Mouse (Mus musculus) ES-Bruce4 (cell line): ENCODE measurements at regions not wholly inside any gene's neighbourhood (a gene's known extent, or its start where the extent isn't known, plus 50 kb on each side); places are given as distances from the start of the nearest gene placed in this dataset.

ENCODE experiments used
- H3K27ac ChIP-seq: 2 replicates; pipeline ENCODE4 v1.5.1; 2012; ENCODE audit warnings: low read length, inconsistent platforms; ENCODE audit not compliant: insufficient read depth
- H3K27me3 ChIP-seq: 2 replicates; pipeline ENCODE4 v1.6.1; 2012; ENCODE audit warnings: mild to moderate bottlenecking, low read length, inconsistent platforms; ENCODE audit not compliant: control insufficient read depth, poor library complexity, insufficient read depth, severe bottlenecking
- H3K36me3 ChIP-seq: 2 replicates; pipeline ENCODE4 v1.6.1; 2012; ENCODE audit warnings: inconsistent platforms, mild to moderate bottlenecking, low read length, moderate library complexity; ENCODE audit not compliant: control insufficient read depth, poor library complexity, insufficient read depth, severe bottlenecking
- H3K4me1 ChIP-seq: one replicate; pipeline ENCODE4 v1.8.1; 2011; ENCODE audit warnings: low read length; ENCODE audit not compliant: control insufficient read depth, insufficient read depth
- H3K4me3 ChIP-seq: 2 replicates; pipeline ENCODE4 v1.5.1; 2011; ENCODE audit warnings: low read depth, mild to moderate bottlenecking, low read length
- H3K9ac ChIP-seq: 2 replicates; pipeline ENCODE4 v1.6.1; 2012; ENCODE audit warnings: low read depth, mild to moderate bottlenecking, inconsistent platforms; ENCODE audit not compliant: poor library complexity, severe bottlenecking
- H3K9me3 ChIP-seq: replicated peaks from 2 replicates; pipeline ENCODE4 v1.6.1; 2012; ENCODE audit warnings: mild to moderate bottlenecking, low read length, inconsistent platforms; ENCODE audit not compliant: control insufficient read depth, poor library complexity, insufficient read depth, severe bottlenecking
- CTCF ChIP-seq: IDR thresholded peaks from one replicate; pipeline ENCODE4 v1.8.1; 2011; ENCODE audit warnings: low read depth, low read length
- EP300 ChIP-seq: IDR thresholded peaks from 2 replicates; pipeline ENCODE4 v1.6.1; 2011; ENCODE audit warnings: low read depth, low read length; ENCODE audit not compliant: insufficient read depth
- POLR2A ChIP-seq: IDR thresholded peaks from one replicate; pipeline ENCODE4 v1.8.1; 2011; ENCODE audit warnings: low read length; ENCODE audit not compliant: insufficient read depth

DNA sequence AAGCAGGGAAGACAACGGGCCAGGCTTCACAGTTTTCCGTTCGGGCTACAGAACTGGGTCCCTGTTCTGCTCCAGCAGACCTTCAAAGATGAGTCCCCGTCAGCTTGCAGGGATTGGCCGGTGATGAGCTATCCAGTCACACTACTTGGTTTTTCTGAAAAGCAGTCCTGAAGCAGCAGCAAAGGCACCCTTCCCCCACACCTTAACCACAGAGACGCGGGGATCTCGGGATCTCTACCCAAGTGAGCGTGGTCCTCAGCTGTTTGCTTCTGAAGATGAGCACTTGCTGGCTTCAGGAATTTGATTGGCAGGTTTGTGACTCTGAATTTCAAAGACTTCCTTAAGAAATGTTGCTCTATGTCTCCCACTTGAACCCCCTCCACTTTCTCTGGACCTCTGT lies 186.6 kb upstream of the Arglu1 start:
- Histone ChIP-seq H3K9ac (no peak overlapping the region), H3K4me3 (no peak overlapping the region), H3K27me3 (no peaks in the 10 kb centered on the region), H3K36me3 (no peaks in the 10 kb centered on the region), H3K9me3 (no peaks in the 10 kb centered on the region), H3K27ac (no peak overlapping the region), H3K4me1 (peaks cover 7% of the 10 kb centered on the region)
- TF ChIP-seq POLR2A (no peak), EP300 (no peak), CTCF (no peak)

DNA sequence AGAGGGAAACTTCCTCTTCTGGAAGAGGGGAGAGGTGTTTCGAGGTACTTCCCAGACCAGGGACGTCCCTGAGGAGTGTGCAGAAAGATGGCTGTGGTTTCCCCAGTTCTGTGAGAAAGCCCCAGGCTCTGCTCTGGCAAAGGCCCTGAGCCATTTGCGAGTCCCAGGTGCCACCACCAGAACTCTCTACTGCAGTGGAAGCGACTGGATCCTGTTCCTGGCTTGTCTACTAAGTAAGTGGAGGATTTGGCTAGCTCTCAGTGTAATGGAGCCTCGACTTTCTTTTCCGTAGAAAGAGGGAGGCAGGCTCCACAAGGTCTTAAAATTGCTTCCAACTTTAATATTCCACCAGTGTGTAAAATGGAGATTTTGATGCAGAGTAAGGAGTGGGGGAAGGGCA lies 186.1 kb upstream of the Arglu1 start:
- Histone ChIP-seq H3K27ac (no peak overlapping the region), H3K27me3 (no peaks in the 10 kb centered on the region)
- TF ChIP-seq EP300: no peak
- TF ChIP-seq POLR2A: no peak
- TF ChIP-seq CTCF: no peak

DNA sequence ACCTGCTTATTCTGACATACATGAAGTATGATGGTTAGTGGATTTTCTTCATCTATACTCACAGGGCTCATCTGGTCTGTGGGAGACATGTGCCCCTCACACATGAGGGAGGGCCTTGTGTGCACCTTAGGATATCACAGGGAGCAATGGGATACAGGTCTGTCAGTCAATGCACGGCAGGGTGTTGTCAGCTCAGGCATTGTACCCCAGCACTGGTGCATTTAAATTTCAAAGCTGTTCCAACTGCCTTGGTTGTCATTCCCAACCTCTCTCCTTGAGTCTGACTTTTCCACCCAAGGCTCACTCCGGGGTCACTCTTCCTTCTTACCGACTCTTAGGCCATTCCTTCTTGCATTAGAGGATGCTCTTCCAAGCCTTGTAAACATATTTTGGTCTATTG lies 181.6 kb upstream of the Arglu1 start:
- TF ChIP-seq CTCF (no peak), EP300 (peak; percentile 93)
- Histone ChIP-seq H3K4me1 (peaks cover 7% of the 10 kb centered on the region), H3K9ac (no peak overlapping the region), H3K36me3 (no peaks in the 10 kb centered on the region), H3K27ac (no peak overlapping the region), H3K27me3 (no peaks in the 10 kb centered on the region), H3K9me3 (no peaks in the 10 kb centered on the region), H3K4me3 (no peak overlapping the region)

More for the DNA sequence above, 186.1 kb upstream of the Arglu1 start:
- Histone ChIP-seq H3K9ac (no peak overlapping the region), H3K4me1 (peaks cover 7% of the 10 kb centered on the region), H3K36me3 (no peaks in the 10 kb centered on the region), H3K4me3 (no peak overlapping the region), H3K9me3 (no peaks in the 10 kb centered on the region)

DNA sequence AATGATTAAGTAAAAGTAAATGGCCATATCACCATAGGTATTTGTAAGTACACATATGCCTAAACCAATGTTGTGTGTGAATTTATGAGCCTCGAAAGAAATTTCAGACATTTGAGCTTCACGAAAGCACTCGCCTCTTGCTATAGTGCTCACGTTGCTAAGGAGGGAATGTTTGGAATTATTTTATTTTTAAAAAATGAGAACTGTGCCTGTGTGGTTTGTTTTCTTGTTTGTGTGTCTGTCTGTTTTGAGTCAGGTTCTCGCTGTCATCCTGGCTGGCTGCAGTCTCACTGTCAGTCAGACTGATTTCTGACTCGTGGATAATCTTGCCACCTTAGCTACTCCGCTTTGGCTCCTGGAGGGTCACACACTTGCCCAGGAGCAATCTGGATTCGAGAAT lies 180.7 kb upstream of the Arglu1 start:
- no peaks in the 10 kb centered on the region for H3K27me3 ChIP-seq
- peaks cover 7% of the 10 kb centered on the region for H3K4me1 ChIP-seq
- no peaks in the 10 kb centered on the region for H3K36me3 ChIP-seq
- TF ChIP-seq EP300 (no peak), CTCF (no peak)
- no peak overlapping the region for H3K27ac ChIP-seq
- H3K9me3 ChIP-seq: no peaks in the 10 kb centered on the region
- no peak overlapping the region for H3K9ac ChIP-seq
- no peak overlapping the region for H3K4me3 ChIP-seq

DNA sequence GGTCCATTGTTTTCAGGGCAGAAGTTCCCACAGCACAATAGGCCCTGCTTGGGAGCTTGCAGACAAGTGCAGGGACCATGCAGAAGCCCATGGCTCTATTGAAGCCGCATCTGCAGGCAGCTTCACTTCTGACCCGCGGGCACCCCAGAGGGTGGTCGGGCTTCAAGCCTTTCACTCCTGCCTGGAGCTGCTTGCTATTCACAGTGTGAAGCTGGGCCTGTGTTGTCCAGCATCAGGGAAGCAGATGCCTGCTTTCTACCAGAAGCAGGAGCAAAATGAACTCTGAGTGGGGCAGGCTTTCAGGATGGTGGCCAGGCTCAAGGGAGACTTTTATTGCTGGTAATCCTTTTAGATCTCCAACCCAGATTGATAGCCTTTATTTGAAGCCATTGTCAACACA lies 180.2 kb upstream of the Arglu1 start:
- Histone ChIP-seq H3K27me3 (no peaks in the 10 kb centered on the region), H3K27ac (no peak overlapping the region), H3K4me3 (no peak overlapping the region), H3K36me3 (no peaks in the 10 kb centered on the region), H3K9ac (no peak overlapping the region), H3K4me1 (peaks cover 7% of the 10 kb centered on the region), H3K9me3 (no peaks in the 10 kb centered on the region)
- no peak for TF ChIP-seq POLR2A
- TF ChIP-seq EP300: no peak
- TF ChIP-seq CTCF: no peak

DNA sequence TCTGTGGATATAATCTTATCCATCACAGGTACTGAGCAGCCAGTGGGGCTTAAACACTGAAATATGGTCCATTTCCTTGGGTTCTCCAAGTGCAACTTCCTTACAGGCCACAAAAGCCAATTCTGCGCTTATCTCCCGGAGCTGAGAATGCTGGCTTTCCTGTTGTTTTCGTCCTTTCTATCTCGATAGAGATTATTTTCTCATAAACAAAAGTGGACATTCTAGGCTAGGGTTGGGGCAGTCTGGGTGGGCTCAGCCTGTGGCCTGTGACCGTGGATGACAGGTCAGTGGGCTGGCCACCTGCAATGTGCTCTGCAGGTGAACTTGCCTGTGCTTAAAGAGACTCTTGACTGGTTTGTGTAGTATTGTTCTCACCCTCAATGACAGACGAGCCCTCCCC lies 179.0 kb upstream of the Arglu1 start:
- peaks cover 7% of the 10 kb centered on the region for H3K4me1 ChIP-seq
- no peak for TF ChIP-seq CTCF
- no peak for TF ChIP-seq POLR2A
- TF ChIP-seq EP300: no peak
- no peaks in the 10 kb centered on the region for H3K27me3 ChIP-seq
- H3K9me3 ChIP-seq: no peaks in the 10 kb centered on the region
- no peaks in the 10 kb centered on the region for H3K36me3 ChIP-seq
- no peak overlapping the region for H3K9ac ChIP-seq
- no peak overlapping the region for H3K27ac ChIP-seq
- no peak overlapping the region for H3K4me3 ChIP-seq

DNA sequence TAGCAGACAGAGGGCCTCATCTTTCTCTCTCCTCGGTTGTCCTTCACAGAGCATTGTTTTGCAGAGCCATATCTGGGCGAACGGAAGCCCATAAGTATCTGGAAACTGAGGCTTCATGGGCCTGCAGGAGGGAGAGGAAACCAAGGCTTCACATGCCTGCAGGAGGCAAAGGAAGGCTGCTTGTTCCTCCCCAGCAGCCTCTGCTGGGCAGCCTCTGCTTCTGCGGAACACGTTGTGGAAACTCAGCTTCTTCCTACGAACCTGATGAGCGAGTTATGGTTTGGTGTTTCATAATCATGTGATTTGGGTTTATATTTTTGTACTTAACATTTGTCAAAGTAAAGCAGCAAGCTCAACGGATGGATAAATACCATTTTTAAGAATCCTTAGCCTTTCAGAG lies 177.6 kb upstream of the Arglu1 start:
- H3K36me3 ChIP-seq: no peaks in the 10 kb centered on the region
- no peaks in the 10 kb centered on the region for H3K9me3 ChIP-seq
- TF ChIP-seq CTCF: no peak
- TF ChIP-seq EP300: no peak
- no peak for TF ChIP-seq POLR2A
- H3K4me1 ChIP-seq: peaks cover 6% of the 10 kb centered on the region
- no peak overlapping the region for H3K27ac ChIP-seq
- no peak overlapping the region for H3K9ac ChIP-seq
- no peaks in the 10 kb centered on the region for H3K27me3 ChIP-seq
- H3K4me3 ChIP-seq: no peak overlapping the region
